Mouse (Mus musculus): ENCODE data around the gene Baiap2l2. TPM values are rescaled to one million over a fixed set of nuclear protein-coding genes. Genes with fewer than 3 reads are reported as not detected.

Baiap2l2 gene
- total RNA-seq (2014; fragmentation: Nextera tagmentation) (not detected in 2 replicates), total RNA-seq (2017) (not detected in 2 replicates)

DNA sequence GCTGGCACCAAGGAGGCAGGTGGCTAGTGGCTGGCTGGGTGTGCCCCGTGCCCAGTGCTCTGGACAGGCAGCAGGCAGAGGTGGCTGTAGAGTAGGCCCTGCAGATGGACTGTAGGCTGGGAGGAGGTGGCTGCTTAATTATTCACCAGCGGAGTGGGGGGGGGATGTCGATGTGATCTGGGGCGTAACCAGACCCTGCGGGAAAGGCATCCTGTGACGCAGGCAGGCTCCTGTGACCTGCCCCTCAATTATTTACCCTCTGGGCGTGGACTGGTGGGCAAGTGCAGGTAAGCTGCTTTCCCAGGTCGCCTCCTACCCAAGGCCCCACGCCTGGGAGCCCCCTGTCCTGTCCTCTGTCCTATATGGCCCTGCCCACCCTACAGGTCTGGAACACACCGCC lies at the start of gene Baiap2l2:
Gene Baiap2l2, minus strand, starts transcription at position 139 of the 400 bp plus-strand sequence.
- no peak for ATAC-seq (replicated peaks; ENCODE audit: low FRiP score, low TSS enrichment, poor library complexity, severe bottlenecking)

DNA sequence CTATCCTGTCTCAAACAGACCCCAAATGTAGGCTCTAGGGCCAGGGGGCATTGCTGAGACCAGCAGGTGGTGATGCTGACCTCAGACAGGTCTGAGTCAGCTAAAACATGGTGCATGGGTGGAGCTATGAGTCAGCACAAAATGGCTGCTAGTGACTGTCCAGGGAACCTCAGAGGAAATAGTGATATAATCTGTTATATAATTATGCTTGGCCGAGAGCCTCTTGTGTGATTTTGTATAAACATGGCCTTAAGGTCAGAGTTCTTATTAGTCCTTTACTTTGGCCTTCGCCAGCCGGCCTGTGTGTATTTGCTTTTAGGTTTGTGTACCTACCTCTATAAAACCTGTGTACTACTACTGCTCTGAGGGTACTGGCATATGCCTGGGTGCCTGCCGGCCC lies 48.1 kb upstream of the Baiap2l2 start:
- ATAC-seq (replicated peaks; ENCODE audit: low FRiP score, low TSS enrichment, poor library complexity, severe bottlenecking) = no peak

DNA sequence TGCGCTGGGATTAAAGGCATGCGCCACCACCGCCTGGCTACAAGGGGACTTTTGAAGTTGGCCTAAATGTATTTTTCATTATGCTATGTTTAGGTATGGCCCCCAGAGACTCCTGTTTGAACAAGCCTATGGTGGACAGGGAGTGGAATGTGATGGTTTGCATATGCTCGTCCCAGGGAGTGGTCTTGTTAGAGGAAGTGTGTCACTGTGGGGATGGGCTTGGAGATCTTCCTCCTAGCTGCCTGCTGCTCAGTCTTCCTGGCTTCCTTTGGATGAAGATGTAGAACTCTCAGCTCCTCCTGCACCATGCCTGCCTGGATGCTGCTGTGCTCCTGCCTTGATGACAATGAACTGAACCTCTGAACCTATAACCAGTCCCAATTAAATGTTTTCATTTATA lies 45.2 kb upstream of the Baiap2l2 start:
- ATAC-seq (replicated peaks; ENCODE audit: low FRiP score, low TSS enrichment, poor library complexity, severe bottlenecking) = no peak

- no peak for ATAC-seq (replicated peaks; ENCODE audit: low FRiP score, low TSS enrichment, poor library complexity, severe bottlenecking)
These were observed 44.6 kb upstream of the Baiap2l2 start for GRCm38 (mm10) chr15:79329979-79330363.

GRCm38 (mm10) chr15:79329346-79329978 lies 44.1 kb upstream of the Baiap2l2 start:
- no peak for ATAC-seq (replicated peaks; ENCODE audit: low FRiP score, low TSS enrichment, poor library complexity, severe bottlenecking)

GRCm38 (mm10) chr15:79328939-79329275 lies 43.6 kb upstream of the Baiap2l2 start:
- no peak for ATAC-seq (replicated peaks; ENCODE audit: low FRiP score, low TSS enrichment, poor library complexity, severe bottlenecking)

GRCm38 (mm10) chr15:79328058-79328938 lies 43.0 kb upstream of the Baiap2l2 start, which contains the start of gene Pla2g6:
Gene Pla2g6 (minus strand): TSS chr15:79328390.
- ATAC-seq (replicated peaks; ENCODE audit: low FRiP score, low TSS enrichment, poor library complexity, severe bottlenecking) = peak; percentile 93

- ATAC-seq (replicated peaks; ENCODE audit: low FRiP score, low TSS enrichment, poor library complexity, severe bottlenecking) = peak; percentile 52
These were observed 41.9 kb upstream of the Baiap2l2 start for GRCm38 (mm10) chr15:79326971-79327961.

DNA sequence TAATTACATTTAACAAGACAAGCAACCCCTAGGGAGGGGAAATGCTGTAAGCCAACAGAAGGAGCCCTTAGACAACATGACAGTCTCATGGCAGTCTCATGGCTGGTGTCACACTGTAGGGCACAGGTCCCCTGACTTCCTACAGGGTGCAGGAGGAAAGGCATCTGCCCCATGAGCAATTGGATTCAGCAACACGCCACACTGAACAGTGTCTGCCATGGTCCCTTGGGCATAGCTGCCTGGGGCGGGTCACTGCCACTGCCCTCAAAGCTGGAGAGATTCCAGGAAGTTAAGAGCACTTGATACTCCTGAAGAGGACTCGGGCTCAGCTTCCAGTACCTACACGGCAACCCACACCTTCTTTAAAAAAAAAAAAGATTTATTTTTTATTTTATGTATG lies 40.9 kb upstream of the Baiap2l2 start:
- no peak for ATAC-seq (replicated peaks; ENCODE audit: low FRiP score, low TSS enrichment, poor library complexity, severe bottlenecking)

- ATAC-seq (replicated peaks; ENCODE audit: low FRiP score, low TSS enrichment, poor library complexity, severe bottlenecking) = no peak
These were observed 40.4 kb upstream of the Baiap2l2 start for GRCm38 (mm10) chr15:79325742-79326141.

GRCm38 (mm10) chr15:79324373-79324772 lies 39.0 kb upstream of the Baiap2l2 start:
- ATAC-seq (replicated peaks; ENCODE audit: low FRiP score, low TSS enrichment, poor library complexity, severe bottlenecking) = no peak

- no peak for ATAC-seq (replicated peaks; ENCODE audit: low FRiP score, low TSS enrichment, poor library complexity, severe bottlenecking)
These were observed 38.4 kb upstream of the Baiap2l2 start for GRCm38 (mm10) chr15:79323791-79324155.

- ATAC-seq (replicated peaks; ENCODE audit: low FRiP score, low TSS enrichment, poor library complexity, severe bottlenecking) = no peak
These were observed 37.9 kb upstream of the Baiap2l2 start for GRCm38 (mm10) chr15:79322991-79323790.

DNA sequence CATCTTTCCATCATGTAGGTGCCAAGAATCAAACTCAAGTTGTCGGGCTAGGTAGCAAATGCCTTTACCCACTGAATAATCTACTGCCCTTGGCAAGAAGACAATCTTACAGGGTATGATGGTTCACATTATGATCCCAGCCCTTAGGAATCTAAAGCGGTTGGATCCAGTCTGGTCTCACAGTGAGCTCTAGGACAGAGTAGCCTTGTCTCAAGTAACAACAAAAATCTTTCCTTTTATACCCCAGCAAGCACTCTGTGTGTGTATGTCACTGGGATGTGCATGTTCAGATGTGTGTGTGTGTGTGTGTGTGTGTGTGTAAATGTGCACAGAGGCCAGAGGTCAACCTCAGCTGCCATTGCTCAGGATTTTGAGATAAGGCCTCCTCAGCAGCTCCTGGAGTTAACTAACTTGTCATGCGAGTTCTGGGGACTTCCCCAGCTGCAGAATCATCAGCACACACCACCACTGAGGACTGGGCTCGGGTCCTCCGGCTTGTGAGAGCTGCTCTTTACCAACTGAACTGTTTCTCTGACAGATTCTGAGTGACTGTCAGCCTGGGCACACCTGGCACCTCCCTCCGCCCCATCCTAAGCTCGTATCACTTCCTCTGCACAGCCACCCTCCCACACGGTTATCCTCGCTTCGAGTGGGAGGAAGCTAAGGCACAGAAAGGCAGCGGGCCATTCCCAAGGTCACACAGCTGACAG lies 37.1 kb upstream of the Baiap2l2 start:
- peak; percentile 12; the same call in 1 of the 2 replicates for ATAC-seq (replicated peaks; ENCODE audit: low FRiP score, low TSS enrichment, poor library complexity, severe bottlenecking)

DNA sequence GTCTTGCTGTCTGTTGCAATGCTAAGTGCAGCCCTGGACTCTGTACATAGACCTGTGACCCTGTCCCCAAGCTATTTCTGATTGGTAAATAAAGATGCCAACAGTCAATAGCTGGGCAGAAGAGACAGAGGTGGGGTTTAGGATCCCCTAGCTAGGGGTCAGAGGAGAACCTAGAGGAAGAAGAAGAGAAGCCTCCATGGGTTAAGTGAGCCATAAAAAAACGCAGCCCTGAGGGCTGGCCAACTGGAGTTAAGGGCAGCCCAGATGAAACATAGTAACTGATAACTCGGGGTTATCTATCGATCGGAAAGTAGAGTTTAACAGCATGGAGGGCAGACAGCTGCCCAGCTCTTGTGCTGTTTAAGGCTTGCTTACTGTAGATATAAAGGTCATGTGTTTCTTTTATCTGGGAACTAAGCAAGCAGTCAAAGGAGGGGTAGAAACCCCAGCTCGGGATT lies 36.4 kb upstream of the Baiap2l2 start:
- peak; percentile 60 for ATAC-seq (replicated peaks; ENCODE audit: low FRiP score, low TSS enrichment, poor library complexity, severe bottlenecking)

GRCm38 (mm10) chr15:79313848-79314369 lies 28.6 kb upstream of the Baiap2l2 start:
- ATAC-seq (replicated peaks; ENCODE audit: low FRiP score, low TSS enrichment, poor library complexity, severe bottlenecking) = no peak

DNA sequence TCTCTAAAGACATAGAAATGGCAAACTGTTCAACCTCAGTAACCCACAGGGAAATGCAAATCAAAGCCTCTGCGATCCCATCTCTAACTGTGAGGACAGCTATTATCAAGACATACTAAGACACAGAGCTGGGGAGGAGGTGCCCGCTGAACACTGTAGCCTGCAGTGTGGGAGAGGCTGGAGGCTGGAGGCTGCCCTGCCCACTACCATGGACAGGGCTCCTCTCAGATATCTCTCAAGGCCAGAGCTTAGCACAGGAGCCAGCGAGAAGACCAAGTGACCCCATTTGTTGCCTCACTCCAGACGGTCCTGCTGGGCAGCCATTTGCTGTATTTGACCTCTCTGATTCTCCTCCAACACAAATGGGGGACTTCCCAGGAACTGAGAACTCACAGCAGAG lies 22.5 kb upstream of the Baiap2l2 start:
- no peak for ATAC-seq (replicated peaks; ENCODE audit: low FRiP score, low TSS enrichment, poor library complexity, severe bottlenecking)

DNA sequence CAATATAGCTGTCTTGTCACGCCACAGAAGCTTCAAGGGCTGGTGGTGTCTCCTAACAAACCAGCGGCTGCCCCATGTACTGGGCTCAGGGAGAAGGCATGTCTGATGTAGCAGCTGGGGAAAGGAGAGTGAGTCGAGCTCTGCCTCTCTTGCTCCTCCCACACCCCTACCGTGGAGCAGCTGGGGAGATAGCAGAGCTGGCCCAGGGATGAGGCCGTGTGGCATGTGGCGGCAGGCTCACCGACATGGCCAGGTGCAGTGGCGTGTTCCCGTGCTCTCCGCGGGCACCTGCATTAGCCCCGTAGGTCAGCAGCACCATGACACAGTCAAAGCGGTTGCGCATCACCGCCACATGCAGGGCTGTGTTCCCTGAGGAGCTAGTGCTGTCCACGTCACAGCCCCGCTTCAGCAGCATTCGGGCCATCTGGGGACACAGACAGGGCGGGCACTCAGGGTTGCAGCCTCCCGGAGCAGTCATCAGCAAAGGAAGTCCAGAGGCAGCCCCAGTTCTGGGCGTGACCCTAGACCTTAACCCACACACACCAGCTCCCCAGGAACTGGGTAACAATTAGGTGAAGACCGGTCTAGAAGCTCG lies 20.8 kb upstream of the Baiap2l2 start:
- no peak for ATAC-seq (replicated peaks; ENCODE audit: low FRiP score, low TSS enrichment, poor library complexity, severe bottlenecking)
